Comparison of ENCODE assay signal across 17 mouse cellular contexts in the genomic region with DNA sequence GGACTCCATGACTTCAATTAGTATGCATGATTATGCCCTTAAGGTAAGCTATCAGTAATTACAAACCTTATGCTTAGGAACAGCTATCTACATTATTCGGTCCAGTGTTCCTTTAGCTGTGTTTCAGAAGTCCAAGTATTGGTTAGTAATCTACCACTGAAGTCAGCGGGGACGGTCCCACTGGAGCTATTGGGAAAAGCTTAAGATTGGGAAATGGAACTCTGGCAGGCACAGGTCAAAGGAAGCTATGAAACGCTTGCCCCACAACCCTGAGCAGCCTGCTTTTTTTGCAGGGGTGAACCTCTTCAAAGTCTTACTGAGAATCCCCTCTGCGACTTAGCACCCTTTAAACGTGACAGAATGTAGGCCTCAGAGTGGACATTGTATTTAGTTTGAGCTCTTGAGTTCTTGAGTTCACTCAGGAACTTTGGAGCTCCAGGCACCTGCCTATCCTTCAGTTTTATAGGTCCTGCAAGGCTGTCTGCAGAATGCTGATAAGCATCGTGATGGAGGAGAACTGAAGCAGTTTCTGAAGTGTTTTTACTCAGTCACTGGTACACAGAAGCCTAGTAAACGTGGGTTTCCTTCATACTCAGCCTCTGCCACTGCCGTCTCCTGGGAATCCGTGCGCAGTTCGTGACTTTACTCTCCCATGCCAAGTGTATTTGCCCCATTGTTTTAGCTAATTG.
A peak's percentile ranks its signal among the peaks of the same experiment; 100 is the strongest.
DNase-seq lines count a peak whose midpoint lies in the region; ATAC-seq lines count a peak whose summit lies in the region.
"Had no signal": no experiment of that assay in that cellular context is flagged by ENCODE, and none has a peak within 500 bp of the region (broad histone marks: within the 10 kb centered on the region; RNA-seq: fewer than 3 reads in every experiment).

No protein-coding gene starts in this region.

- no peaks in the 10 kb centered on the region for H3K27me3 ChIP-seq in lung, embryonic 15.5 days
- H3K27me3 ChIP-seq in hindbrain, embryonic 16.5 days (replicated peaks; ENCODE audit: control insufficient read depth, insufficient read depth, low read length), result no peaks in the 10 kb centered on the region
- H3K27me3 ChIP-seq: heart, embryonic 15.5 days had no signal

- no peaks in the 10 kb centered on the region for H3K9me3 ChIP-seq in lung, embryonic 15.5 days
- H3K9me3 ChIP-seq in hindbrain, embryonic 16.5 days (ENCODE audit: control insufficient read depth, low read length), result no peaks in the 10 kb centered on the region
- H3K9me3 ChIP-seq: heart, embryonic 15.5 days; limb, embryonic 10.5 days had no signal

- WGBS in lung, embryonic 15.5 days, result 64% methylated on average over 12 of the region's 12 CpGs
- WGBS in hindbrain, embryonic 16.5 days, result 67% methylated on average over 12 of the region's 12 CpGs

- no peak overlapping the region for H3K9ac ChIP-seq in lung, embryonic 15.5 days
- H3K9ac ChIP-seq in hindbrain, embryonic 16.5 days (ENCODE audit: low read depth, low read length), result no peak overlapping the region
- H3K9ac ChIP-seq: heart, embryonic 15.5 days had no signal

- ATAC-seq in lung, embryonic 15.5 days (ENCODE audit: borderline replicate concordance, extremely low read depth, low FRiP score, low TSS enrichment), result no peak
- ATAC-seq in hindbrain, embryonic 16.5 days, result peak; percentile 65
- ATAC-seq in monocyte, adult 5-6 weeks (replicated peaks; ENCODE audit: insufficient number of reproducible peaks, low FRiP score, low TSS enrichment, poor library complexity, severe bottlenecking), result no peak

- no peak overlapping the region for H3K4me2 ChIP-seq in lung, embryonic 15.5 days
- H3K4me2 ChIP-seq in hindbrain, embryonic 16.5 days (ENCODE audit: low read length), result no peak overlapping the region
- H3K4me2 ChIP-seq: heart, embryonic 15.5 days had no signal

- H3K36me3 ChIP-seq in lung, embryonic 15.5 days, result no peaks in the 10 kb centered on the region
- no peaks in the 10 kb centered on the region for H3K36me3 ChIP-seq in hindbrain, embryonic 16.5 days (ENCODE audit: control insufficient read depth, insufficient read depth, low read length)
- H3K36me3 ChIP-seq: heart, embryonic 15.5 days; limb, embryonic 10.5 days had no signal

- H3K4me1 ChIP-seq in lung, embryonic 15.5 days, result 0 out of 2 replicates have a peak, but pooled peaks cover 4% of the 10 kb centered on the region
- H3K4me1 ChIP-seq in hindbrain, embryonic 16.5 days (ENCODE audit: control insufficient read depth, insufficient read depth, low read depth, low read length), result no peaks in the 10 kb centered on the region; the same call in 1 of the 2 replicates
- H3K4me1 ChIP-seq: limb, embryonic 10.5 days had no signal

- DNase-seq in heart, adult 11 months, result peak; percentile 85
- DNase-seq in heart, adult 9 months (ENCODE audit: low spot score in 2 of 2), result no peak
- DNase-seq in lung, postnatal 10 days, result no peak
- DNase-seq in adipocyte (ENCODE audit: low spot score), result peak; percentile 37
- no peak for DNase-seq in right cerebral cortex, adult 18-20 months
- DNase-seq: adrenal gland, postnatal 36 days; cerebellum, postnatal 14 days; kidney, adult 2 months; kidney, postnatal 25 days; retina, postnatal 1 day; thymus, adult 18-20 months had no signal

- H3K4me3 ChIP-seq in lung, embryonic 15.5 days, result no peak overlapping the region
- H3K4me3 ChIP-seq in hindbrain, embryonic 16.5 days (ENCODE audit: low read length), result no peak overlapping the region
- H3K4me3 ChIP-seq: erythroblast, embryonic 14.5 days; heart, embryonic 15.5 days; limb, embryonic 10.5 days had no signal

- peak overlapping the region; percentile 41 for H3K27ac ChIP-seq in lung, embryonic 15.5 days
- no peak overlapping the region for H3K27ac ChIP-seq in hindbrain, embryonic 16.5 days (ENCODE audit: low read depth, low read length)
- H3K27ac ChIP-seq: heart, embryonic 15.5 days; limb, embryonic 10.5 days had no signal

Comparison
In these comparisons a context has a peak if more than half of its experiments do, and no peak if none do; other contexts are left out.
1. DNase-seq: peak in heart, adult 11 months (single experiment) and adipocyte (single experiment); none in heart, adult 9 months (0 of 2), lung, postnatal 10 days (single experiment) and right cerebral cortex, adult 18-20 months (single experiment).